Mouse (Mus musculus): ENCODE results near the gene Tec.

DNA sequence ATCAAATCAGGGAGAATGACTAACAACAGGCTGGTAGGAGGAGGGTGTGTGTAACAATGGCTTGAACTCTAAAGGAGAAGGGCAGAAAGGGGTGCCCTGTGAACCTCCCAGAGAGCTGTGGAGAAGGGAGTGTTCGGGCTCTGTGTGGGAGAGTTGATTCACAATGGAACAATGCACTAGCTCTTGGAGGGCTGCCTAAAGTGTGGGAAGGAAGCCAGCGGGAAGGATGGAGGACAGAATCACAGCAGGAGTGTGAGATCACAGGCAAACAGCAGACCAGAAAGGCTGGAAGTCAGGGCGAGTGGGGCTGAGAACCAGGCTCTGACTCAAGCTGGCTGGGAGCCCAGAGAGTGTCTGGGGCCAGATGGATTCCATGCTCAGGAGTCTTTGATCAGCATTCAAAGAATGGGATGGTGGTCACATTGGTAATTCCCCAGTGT lies 12.6 kb downstream of the Tec start:
- TF ChIP-seq CTCF (IDR thresholded peaks at IDR 0.05; ENCODE audit: borderline replicate concordance, extremely low read depth, insufficient read depth, insufficient read length), result no peak
- no peak for TF ChIP-seq POLR2A (IDR thresholded peaks at IDR 0.05; ENCODE audit: borderline replicate concordance, extremely low read depth, insufficient read depth, insufficient read length, poor library complexity, severe bottlenecking)
